Mouse (Mus musculus) cerebellum, adult 11-12 months (tissue): ENCODE results near the gene Pcdh9.

Experiments used
- DNase-seq: peaks from one replicate; pipeline ENCODE4 v3.0.0; 2022

Pcdh9 gene

GRCm38 (mm10) chr14:93126993-93127392 lies 763.5 kb downstream of the Pcdh9 start:
- DNase-seq = no peak

DNA sequence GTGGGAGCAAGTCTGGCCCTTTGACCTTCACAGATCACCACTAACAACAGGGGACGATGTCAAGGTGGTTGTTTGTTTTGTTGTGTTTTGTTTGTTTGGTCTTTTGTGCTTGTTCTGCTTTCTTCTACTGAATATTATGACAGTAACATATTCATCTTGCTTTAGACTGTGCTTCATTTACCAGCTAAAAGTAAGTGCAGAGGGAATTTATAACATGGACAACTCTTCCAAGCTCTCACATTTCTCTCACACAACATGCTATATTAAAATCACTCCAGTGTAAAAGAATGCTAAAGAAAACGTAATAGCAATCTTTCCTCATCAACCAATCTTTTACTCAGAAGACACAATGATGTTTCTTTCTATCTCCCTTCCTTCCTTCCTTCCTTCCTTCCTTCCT lies 787.7 kb downstream of the Pcdh9 start:
- DNase-seq = no peak

- no peak for DNase-seq
Measured at GRCm38 (mm10) chr14:93095081-93095480, 795.4 kb downstream of the Pcdh9 start.

- no peak for DNase-seq
Measured at GRCm38 (mm10) chr14:93092806-93093205, 797.7 kb downstream of the Pcdh9 start.

DNA sequence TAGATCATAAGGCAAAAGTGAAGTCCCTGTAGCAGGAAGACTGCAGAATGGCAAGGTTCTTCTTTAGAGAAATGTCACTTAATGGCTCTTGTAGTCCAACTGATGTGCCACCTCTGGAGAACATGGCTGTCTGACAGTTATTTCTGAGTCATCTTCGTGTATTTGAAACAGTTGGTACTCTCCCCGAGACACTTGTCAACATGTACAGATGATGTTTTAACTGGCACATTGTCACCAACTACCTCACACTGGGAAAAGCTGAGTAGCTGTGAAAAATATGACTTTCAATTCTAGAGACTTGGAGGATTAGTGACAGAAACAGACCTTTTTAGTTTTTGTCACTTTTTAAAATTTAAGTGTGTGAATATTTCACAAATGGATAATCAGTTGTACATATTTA lies 804.8 kb downstream of the Pcdh9 start:
- no peak for DNase-seq

- no peak for DNase-seq
Measured at GRCm38 (mm10) chr14:93083140-93083539, 807.3 kb downstream of the Pcdh9 start.

- DNase-seq = no peak
Measured at GRCm38 (mm10) chr14:93080910-93081309, 809.6 kb downstream of the Pcdh9 start.

GRCm38 (mm10) chr14:93075761-93076160 lies 814.7 kb downstream of the Pcdh9 start:
- no peak for DNase-seq

- DNase-seq = no peak
Measured at GRCm38 (mm10) chr14:93072346-93072745, 818.1 kb downstream of the Pcdh9 start.

- no peak for DNase-seq
Measured at GRCm38 (mm10) chr14:93070140-93070539, 820.3 kb downstream of the Pcdh9 start.

DNA sequence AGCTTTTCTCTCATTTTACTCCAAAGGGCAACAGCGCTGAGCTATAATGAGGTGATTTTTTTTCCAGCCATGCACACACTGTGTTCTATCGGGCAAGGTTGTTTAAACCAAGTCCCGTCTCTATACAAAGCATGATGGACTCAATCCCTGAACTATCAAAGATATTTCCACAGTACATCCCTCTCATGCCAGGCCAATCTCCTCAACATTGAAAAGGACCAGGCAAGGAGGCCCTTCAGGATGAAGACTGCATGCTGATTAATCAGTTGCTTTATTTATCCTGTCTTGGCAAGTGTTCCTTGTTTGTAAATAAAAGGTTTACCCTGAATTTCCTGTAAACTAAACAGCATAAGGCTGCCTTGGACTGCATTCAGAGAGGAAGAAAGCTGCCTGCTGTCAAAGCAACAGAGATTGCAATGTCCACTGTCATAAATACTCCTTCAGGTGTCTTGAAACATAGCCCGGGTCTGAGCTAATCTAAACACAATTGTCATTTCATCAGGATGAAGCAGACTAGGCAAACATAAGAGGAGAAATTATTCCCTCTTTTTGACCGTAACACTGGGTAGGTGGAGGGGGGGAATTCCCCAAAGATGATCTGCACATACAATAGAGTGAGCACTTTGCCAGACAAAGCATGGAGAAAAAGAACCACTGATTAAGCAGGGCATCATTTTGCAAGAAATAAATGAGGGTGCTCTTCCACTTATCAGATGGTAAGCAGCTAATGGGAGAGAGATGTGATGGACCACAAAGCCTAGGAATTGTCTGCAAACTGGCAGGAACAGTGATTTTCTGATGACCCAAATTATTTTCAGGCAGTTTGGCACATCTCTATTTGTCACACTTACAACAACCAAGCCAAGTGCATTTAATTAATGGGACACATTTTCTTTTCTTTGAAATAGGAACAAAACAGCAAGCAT lies 822.8 kb downstream of the Pcdh9 start:
- DNase-seq = peak; percentile 52

DNA sequence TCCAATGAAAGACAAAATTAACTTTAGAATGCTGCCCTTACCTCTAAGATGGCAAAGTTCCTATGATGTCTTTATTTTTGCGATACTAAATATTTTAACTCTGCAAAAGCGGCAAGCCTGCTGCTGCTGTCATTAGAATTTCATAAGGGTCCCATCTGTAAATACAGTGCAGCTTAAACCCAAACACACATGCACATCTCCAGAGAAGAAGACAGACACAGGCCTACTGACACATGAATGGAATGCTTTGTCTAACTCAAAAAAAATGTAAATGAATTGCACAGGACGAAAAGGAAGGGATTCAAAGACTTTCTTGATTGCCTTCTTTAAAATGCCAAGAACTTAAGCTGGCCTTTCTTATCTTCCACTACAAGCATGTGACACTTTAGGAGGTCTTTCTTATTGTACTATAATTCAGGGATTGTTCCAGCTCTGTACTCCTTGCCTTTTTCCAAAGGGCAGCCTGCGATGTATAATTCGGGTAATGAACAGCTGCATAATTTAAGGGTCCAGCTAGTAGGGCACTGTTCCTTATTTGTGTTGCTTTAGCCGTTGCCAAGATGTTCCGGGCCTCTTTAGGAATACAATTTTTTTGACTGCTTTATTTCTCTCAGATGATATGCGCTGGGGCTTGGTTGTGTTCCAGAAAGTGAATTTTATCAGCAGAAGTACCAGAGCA lies 823.6 kb downstream of the Pcdh9 start:
- DNase-seq = no peak

DNA sequence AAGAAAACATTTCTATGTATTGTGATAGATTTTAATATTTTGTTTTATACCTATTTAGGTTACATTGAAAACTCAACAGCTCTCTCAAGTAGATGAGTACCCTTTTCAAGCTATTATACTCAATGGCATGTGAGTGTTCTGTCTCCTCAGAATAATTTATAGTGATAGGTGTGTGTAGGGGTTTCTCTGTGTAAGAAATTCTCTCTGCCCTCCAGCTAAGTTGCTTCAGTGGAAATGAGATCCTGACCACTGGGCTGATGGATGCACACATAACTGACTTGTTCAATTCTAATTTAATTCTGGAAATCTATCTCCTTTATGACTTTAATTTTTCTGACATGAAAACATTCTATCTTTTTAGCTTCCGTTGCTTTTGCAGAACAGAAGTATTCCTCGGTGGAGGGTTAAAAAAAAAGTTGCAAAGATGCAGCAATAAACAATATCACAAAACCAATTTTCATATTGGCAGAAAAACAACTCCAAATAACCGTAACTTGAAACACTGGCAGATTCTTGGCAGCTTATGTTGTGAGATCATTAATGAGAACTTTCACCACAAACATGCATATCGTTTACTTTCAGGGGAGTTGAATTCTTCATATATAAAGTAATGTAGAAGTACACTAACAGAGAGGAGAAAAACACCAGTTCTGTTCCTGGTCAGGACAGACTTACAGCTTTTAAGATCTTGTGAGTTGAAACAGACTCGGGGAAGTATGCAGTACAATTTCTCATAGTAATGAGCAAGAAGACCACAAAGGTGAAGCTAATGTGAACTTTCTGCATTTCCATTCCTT lies 828.5 kb downstream of the Pcdh9 start:
- no peak for DNase-seq

DNA sequence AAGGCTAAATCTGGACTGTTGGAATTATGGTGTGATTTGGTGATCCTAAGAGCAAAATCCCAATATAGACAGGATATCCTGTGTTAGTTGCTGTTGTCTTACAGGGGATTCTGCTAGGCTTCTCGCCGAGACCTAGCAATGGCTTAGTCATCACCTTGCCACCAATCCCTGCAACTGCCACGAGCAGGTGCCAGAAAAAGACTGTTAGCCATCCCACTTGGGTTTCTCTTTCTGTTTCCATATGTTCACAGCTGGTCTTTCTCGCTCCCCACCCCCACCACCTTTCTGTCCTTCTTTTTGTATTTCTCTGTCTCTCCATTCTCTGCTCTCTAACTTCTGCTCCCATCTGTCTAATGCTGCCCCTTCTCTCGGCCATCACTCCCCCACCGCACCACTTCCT lies 831.7 kb downstream of the Pcdh9 start:
- DNase-seq = no peak

DNA sequence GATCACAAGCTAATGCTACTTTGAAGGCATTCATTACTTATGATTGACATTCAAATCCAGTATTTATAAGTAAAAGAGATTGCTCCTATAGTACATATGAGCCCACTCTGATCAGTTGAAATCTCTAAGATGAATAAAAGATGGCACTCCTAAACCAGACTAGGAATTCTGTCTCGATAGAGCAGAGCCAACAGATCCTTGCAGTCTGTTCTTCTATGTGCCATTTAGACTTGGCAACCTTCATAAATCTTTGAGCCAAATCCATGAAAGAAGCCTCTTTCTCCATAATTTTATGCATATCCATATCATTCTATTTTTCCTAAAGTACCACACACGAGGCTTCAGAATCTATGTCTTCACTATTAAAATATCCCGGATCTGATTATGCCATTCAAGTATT lies 834.5 kb downstream of the Pcdh9 start:
- no peak for DNase-seq

- DNase-seq = no peak
Measured at GRCm38 (mm10) chr14:93040591-93040990, 849.9 kb downstream of the Pcdh9 start.

DNA sequence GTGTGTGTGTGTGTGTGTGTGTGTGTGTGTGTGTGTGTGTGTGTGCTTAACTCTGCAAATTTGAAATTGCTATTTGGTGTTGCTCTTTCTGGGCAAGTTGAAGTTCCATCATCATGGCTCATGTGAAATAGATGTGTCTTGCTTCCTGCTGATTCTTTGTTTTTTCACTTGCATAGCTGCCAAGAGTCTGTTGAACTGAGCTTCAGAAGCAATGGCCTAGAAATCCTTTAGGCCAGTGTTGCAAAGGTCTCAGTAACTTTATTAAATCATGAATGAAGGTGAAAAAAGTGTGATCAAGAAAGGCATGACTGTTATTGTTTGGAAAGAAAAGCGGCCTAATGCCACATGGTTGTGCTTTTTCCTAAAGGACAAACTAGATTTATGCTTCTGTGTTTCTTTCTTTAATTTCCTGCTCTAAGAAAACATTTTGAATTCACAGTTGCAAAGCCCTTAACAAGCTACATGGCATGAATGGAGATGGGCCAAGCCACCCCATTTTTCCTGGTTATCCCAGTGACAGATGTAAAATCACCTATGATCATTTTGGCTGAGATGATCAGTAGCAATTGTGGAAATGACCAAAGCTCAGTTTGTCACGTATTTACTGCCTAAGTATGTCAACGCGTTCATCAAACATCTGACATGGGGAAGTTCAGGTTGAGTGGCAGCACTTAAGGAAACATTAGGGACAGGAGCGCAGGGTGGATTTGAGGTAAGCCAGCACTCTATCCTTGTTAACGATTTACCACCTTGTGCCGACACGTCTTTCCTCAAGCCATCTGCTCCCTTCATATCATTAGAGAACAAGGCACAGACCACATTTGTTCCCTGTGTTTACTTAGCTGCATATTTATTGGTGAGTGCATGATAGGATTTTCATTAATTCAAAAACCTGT lies 850.9 kb downstream of the Pcdh9 start:
- DNase-seq = peak; percentile 17

- DNase-seq = peak; percentile 6
Measured at GRCm38 (mm10) chr14:93009147-93010064, 881.1 kb downstream of the Pcdh9 start.
